Mouse (Mus musculus): Measurements from ENCODE around the gene Ermp1.
"Not testable (repeated sequence)": the region's sequence is repeated elsewhere in the genome, so short reads cannot be mapped to it uniquely, and the experiment has no call there.

The Ermp1 gene

GRCm38 (mm10) chr19:29598981-29599380 is 49.2 kb downstream of the Ermp1 start:
- DNase-seq (ENCODE audit: low spot score): no peak

- DNase-seq (ENCODE audit: low spot score): no peak
Observed at GRCm38 (mm10) chr19:29596985-29597384, 51.2 kb downstream of the Ermp1 start.

DNA sequence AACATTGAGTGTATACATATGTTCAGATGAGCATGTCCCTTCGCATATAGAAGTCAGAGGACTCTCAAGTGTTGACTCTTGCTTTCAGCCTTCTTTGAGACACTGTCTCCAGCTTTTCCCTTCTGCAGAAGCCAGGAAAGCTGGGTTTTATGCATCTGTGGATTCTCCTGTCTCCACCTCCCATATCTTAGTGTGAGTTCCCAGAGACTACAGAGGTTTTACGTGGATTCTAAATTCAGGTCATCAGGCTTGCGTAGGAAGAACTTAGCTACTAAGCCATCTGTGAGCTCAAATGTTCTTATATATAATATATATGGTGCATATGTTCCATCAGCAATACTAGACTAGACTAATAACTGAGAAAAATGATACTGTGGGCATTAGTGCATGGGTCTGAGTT is 51.9 kb downstream of the Ermp1 start:
- no peak for DNase-seq (ENCODE audit: low spot score)

GRCm38 (mm10) chr19:29593783-29594182 is 54.4 kb downstream of the Ermp1 start:
- DNase-seq (ENCODE audit: low spot score): not testable (repeated sequence)

GRCm38 (mm10) chr19:29583734-29584133 is 64.5 kb downstream of the Ermp1 start:
- no peak for DNase-seq (ENCODE audit: low spot score)

GRCm38 (mm10) chr19:29582439-29582838 is 65.8 kb downstream of the Ermp1 start:
- no peak for DNase-seq (ENCODE audit: low spot score)

- DNase-seq (ENCODE audit: low spot score): no peak
Observed at GRCm38 (mm10) chr19:29566512-29566911, 81.7 kb downstream of the Ermp1 start.

DNA sequence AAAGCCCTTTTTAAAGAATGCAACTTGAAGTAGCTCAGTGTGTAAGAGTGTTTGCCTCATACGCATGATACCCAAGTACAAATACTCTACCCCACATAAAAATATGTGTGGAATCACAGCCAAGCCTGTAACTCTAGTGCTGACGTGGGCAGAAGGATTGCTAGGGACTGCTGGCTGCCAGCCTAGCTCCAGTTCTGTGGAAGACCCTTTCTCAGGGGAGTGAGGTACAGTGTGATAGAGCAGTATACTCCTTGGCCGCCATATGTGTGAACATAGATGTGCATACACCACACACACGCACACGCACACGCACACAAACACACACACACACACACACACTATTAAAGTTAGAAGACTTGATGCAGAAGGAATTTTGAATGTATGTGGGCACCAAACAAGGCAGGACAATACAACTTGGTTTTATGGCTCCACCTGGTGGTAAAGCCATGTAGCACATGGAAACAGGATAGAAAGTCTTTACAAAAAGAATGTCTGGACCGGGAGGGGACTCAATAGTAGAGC is 84.9 kb downstream of the Ermp1 start:
- peak; percentile 80 for DNase-seq (ENCODE audit: low spot score)

DNA sequence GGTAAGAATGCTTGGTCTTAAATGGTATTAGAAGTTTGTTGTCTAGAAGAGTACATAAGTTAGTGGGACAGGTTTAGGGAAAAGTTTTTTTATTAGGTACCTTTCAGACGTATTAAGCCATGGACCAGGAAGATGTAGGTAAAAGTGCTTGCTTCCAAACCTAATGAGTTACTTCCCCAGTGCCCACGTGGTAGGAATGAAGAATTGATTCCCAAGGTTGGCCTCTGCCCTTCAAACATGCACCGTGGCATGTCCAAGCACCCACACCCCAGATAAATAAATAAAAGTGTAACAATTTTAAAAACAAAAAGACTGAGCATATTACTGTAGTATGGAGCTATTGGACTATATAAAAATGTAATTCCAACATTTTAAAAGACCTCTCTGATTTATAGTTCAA is 85.6 kb downstream of the Ermp1 start:
- DNase-seq (ENCODE audit: low spot score): no peak

DNA sequence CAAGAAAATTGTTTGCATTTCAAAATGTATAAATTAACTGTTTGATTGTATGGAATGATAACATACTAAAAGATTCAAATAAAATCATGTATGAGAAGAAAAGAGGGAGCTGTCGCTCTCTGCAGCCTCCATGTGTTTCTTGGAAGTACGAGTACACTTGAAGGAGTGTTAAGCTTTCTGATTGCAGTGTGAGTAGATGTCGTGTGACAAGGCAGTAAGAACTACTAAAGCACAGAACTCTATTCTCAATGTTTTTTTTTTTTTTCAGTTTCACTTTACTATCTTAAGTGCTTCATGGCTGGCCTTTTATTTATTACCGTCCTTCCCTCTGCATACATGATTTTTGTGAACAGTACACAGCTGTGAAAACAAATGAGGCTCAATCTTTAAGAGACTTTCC is 86.0 kb downstream of the Ermp1 start:
- DNase-seq (ENCODE audit: low spot score): no peak

Measured in retina, embryonic 14.5 days (tissue).